Mouse (Mus musculus) G1E (cell line): Measurements from ENCODE around the gene Slc5a3.

Experiments
- CTCF ChIP-seq: IDR thresholded peaks from 2 replicates; pipeline ENCODE4 v1.5.1; 2012; ENCODE audit warnings: low read depth, low read length, inconsistent platforms, mixed read lengths
- GATA1 ChIP-seq: IDR thresholded peaks from 2 replicates; pipeline ENCODE4 v1.6.1; 2012; ENCODE audit warnings: borderline replicate concordance, low read length, inconsistent platforms, mixed read lengths
- GATA2 ChIP-seq: IDR thresholded peaks from 2 replicates; pipeline ENCODE4 v1.6.1; 2012; ENCODE audit warnings: low read depth, low read length, inconsistent platforms, borderline replicate concordance

DNA sequence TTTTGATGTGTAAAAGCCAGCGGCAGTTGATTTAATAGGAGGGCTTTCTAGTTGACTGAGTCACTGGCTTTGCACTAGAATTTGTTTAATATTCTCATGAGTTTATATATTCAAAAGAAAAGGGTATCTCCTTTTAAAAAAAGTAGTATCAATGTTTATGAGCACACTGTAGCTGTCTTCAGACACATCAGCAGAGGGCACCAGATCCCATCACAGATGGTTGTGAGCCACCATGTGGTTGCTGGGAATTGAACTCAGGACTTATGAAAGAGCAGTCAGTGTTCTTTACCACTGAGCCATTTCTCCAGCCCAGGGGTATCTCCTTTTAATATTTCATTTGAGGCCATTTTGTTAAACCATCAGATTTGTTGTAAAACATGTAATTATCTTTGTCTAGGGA is 4.7 kb downstream of the Slc5a3 start:
- no peak for TF ChIP-seq CTCF
- TF ChIP-seq GATA1: no peak
- TF ChIP-seq GATA2: no peak
